Mouse (Mus musculus) right cerebral cortex, postnatal 4 days (tissue): ENCODE data around the gene Gemin8.

Experiments
- DNase-seq: peaks from one replicate; pipeline ENCODE4 v3.0.0-alpha.2; 2022

The Gemin8 gene

DNA sequence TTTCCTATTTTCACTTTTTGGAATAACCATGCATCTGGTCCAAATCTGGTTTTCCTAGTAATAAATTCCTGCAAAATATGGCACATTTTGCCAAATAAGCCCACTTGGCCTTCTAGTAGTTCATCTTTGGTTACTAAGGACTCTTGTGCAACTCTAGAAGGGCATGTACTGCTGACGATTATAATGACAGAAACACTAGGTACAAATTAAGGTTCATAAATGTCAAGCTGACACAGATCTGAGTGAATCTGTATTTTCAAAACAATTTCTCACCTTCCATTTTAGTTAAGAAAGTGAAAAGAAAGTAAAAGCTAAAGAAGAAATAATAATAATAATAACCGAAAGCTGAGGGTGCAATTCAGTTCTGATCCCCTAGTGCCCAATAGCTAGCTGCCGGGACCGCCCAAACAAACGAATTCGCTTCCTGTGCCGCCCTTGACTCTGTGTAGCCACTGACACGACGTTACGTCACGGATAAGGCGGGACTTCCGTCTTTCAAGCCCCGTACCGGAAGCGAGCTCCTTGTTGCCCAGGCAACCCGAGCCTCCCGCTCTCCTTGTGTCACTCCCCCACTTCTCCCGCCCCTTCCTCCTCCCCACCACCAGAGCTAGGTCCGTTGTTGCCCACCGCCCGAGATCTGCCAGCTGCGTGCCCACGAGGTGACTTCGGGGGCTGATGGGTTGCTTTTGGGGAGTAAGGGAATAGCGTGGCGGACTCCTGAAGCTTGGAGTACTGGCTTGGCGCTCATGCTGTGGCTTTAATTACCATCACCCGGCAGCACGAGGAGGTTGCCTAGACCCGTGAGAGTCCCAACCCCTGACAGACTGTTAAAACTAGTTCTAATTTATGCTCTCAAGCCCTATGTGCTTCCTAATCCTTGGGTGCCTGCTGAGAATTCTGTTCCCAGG lies at the start of gene Gemin8:
TSS of gene Gemin8 (plus strand) at position 563 of the 908 bp plus-strand sequence.
- peak; percentile 88 for DNase-seq

DNA sequence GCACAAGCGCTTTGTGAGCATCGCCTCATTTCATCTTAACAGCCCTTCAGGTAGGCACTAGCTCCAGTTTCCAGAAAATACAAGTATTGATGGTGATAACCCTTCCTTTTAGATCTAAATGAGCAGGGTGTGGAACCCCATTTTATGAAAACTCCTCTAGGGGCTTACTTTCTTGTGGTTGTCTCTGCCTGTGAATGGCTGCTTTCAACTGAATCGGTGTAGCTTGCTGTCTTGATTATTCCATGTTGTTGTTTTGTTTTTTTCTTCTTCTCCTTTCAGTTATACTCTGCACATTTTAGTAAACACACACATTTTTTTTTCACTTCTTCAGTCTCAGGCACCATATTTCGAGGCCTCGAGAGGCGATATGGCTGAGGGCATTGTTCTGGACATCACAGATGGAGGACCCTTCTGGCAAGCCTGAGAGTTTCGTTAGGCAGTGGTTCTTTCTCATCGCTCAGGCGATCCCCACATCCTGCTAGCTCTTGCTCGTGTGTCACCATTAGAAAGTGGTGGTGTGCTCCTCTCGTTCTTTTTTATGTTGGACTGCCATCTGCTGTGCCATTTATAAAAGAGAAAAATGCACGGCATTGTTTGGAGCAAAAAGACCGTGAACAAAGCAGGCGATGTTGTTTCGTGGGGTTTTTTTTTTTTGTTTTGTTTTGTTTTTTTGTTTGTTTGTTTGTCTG lies 23.0 kb upstream of the Gemin8 start:
- DNase-seq = peak; percentile 5

DNA sequence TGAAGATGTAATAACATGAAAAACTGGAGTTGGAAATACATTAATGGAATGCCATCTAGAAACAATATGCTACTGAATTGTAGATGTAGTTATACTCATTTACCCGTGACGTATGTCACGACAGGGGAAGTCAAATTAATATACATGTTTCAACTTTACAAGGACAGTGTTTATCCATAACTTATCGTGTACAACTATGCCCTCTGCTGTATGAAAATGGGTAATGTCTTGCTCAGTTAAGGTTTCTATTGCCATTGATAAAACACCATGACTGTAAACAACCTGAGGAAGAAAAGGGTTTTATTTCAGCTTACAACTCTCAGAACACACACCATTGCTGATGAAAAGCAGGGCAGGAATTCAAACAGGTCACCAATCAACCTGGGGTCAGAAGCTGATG lies 7.5 kb upstream of the Gemin8 start:
- DNase-seq = no peak

DNA sequence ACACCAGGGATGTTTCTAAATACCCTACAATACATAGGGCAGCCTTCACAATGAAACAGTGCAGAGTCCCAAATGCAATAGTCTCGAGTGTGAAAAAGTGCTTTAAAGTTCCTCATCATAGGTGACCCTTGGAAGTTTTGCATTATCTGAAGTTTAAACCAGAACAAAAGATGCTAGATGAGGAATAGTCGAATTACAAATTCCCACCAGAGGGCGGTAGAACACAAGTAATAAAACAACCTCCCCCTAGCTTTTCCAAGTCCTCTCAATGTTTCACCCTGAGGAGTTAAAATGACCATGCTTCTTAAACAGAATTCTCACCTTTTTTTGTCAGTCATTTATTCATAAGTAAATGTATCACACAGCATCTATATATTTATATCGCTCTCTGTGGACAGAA lies 2.9 kb upstream of the Gemin8 start:
- DNase-seq = no peak

DNA sequence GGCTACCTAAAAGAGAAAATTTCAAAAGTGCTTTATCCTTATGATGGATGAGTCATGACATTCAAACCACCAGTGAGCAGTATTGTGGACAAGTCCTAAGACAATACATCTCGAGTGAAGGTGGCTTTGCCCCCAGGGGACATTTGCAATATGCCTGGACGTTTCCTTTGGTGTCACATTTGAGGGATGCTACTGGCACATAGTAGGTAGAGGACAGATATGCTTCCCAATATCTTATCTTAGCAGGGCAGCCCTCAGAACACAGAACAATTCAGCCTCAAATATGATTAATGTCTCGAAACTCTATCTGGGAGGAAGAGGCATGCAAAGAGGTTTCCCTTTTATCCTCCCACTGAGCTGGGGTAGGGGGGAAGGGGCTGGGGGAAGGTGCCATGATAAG lies 2.3 kb upstream of the Gemin8 start:
- DNase-seq = no peak

DNA sequence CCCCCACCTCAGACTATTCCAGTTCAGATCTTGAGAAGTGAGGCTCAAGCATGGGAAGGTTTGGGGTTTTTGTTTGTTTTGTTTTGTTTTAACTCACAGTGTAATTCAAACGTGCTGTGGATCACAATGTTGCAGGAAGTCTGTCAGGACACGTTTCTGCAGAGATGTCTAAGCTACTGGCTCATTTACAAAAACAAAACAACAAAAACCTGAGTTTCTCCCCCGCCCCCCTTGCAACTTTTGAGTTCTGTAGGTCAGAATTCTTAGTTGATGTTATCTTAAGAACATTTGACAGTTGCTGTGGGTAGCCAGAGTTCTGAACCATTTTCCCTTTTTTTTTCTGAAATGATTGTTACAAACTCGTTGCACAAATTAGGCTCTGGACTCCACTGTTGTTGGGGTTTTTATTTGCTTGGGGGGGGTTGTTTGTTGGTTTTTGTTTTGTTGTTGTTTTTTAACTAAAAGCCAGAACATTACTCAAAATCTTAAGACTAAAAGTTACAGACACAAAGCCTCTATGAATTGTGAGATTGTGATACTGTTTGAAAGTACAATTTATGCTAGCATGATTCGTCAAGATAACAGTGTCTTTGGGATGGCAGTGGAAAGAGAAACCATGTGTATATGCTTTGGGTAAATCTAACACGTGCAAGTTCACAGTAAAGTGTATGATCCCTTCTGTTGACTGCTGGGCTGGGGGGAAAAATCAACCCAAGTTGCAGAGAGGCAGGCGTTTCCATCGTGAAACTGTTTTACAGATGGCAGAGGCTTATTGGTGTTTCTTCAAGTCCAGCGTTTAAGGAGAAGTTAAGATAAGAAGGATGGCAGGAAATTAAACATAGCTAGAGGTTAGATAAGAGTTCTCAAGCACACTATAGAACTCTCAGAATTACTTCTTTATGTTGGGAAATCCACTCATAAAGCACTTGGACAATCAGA lies 815 bp downstream of the Gemin8 start:
- DNase-seq = no peak

DNA sequence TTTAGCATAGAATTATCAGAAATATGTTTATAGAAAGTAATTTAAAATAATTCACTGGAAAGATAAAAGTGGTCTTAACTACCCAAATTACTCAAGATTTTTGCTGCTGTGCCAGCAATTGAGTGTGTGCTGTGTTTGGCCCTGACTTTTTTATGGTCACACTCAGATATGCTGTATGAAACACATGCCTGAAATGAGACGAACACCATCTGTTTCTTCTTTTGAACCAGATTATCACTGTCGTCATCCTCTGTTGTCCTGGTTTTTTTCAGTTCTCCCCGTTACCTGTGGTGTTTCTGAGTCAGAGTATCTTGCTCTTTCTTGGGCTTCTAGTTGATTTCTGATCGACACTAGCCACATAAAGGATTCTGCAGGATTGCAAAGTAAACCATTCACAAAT lies 1.8 kb downstream of the Gemin8 start:
- DNase-seq = no peak

DNA sequence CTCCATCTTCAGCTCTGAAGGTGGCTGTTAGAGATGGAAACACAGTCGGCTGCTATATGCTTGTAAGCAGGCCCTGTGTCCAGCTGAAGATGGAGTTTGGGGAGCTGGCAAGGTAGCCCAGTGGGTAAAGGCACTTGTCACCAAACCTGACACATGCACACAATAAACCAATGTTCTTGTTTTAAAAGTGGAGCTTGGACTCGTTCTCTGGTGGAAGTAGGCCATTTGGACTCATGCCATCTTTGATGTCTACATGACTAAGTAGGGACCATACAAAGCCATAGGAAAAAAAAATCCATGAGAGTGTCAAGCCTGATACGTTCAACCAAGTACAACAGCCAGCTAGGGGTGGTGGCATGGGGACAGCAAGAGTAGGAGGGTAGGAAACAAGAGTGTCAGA lies 2.4 kb downstream of the Gemin8 start:
- no peak for DNase-seq

DNA sequence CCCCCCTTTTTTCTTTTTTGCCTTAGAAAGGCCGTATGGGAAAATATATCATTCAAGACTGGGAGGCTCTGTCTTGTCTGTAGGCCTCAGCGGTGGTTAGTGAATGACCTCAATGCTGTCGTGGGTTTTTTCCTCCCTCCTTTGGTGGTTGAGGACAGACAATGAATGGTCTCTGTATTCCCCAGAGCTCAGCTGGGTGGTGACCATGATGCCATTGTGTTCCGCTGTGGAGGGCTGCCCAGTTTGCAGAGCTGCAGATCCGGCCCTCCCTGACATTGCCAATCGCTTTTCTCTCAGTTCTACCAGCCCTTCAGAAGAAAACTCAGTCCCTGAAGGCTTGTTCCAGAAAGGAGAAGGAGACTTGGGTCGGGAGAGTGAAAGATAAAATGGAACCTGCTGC lies 3.5 kb downstream of the Gemin8 start:
- DNase-seq = peak; percentile 37

DNA sequence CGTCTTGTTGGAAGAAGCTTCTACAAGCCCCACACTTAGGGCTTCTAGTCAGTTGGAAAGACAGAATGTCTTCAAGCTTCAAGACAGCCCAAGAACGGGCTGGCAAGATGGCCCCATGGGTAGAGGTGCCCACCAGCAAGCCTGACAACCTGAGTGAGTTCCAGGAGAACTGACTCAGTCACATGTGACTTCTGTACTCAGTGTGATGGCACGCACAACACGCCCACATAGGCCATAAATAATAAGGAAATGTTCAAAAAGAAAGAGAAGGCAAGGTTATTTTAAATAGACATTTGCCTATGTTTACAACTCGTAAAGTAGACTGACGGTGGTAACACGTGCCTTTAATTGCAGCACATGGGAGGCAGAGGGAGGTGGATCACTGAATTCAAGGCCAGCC lies 7.7 kb downstream of the Gemin8 start:
- DNase-seq = no peak

DNA sequence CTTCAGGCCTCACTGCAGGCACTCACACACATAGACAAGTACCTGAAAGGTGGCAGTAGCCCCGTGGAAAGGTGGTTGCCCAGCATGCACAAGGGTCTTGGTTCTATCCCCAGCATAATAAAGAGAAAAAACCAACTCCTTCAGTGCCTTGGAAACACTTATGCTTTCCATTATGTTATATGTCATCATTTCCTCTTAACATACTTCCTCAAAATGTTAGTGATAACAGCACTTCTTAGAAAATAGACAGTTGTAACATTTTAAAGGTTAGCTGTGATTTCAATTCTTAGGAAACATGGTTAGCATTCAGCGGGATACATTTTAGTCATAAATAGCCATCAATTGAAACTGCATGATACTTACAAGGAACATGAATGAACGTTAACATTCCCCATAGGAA lies 12.8 kb downstream of the Gemin8 start:
- no peak for DNase-seq

DNA sequence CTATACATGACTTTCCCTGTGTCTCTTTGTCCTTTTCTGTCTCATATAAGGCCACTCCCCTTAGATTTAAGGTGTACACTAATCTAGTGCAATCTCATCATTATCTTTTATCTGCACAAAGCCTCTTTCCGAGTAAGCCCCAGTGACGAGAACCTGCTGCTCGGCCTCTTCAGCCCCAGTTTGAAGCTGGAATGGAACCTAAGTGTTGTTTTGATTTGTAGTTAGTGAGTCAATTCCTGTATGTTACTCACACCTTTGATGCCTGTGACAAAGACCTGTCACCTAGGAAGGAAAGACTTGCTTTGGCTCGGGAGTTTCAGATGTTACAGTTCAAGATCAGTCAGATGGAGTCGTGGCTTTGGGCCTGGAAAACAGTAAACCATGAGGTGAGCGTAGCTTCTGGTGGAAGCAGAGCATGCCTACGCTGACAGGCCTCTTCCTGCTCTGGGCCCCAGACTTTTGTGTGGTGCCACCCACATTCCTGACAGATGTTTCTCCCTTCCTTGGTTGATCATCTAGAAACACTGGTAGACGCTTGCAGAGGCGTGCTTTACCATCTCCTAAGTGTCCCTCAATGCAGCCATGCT lies 15.2 kb downstream of the Gemin8 start:
- no peak for DNase-seq

DNA sequence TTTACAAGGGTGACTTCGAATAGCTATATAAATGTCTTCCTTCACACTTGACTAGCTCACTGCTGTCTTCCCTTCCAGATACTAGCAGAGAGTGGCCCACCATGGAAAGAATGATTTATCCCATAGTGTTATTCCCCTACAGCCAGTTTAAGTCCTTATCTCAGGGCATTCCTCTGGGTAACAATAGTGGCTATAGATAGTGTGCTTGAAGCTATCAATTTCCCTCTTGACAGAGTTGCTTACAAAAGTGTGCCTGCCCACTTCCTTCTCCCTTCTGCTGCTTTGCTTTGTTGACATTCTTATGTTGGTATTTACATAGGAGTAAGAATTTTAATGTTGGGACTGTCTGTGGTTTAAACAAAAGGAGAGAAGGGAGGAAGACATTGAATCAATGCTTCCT lies 17.5 kb downstream of the Gemin8 start:
- DNase-seq = no peak

DNA sequence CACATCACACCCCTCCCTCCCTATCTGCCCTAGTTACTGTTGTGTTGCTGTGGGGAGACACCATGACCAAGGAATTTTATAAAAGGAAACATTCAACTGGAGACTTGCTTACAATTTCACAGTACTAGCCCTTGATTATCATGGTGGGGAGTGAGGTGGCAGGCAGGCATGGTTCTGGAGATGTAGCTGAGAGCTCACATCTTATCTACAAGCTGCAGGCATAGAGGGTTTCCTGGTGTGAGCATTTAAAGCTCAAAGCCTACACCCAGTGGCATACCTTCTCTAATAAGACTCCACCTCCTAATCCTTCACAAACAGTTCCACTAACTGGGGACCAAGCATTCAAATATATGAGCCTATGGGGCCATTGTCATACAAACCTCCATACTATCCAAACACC lies 26.1 kb downstream of the Gemin8 start:
- no peak for DNase-seq

DNA sequence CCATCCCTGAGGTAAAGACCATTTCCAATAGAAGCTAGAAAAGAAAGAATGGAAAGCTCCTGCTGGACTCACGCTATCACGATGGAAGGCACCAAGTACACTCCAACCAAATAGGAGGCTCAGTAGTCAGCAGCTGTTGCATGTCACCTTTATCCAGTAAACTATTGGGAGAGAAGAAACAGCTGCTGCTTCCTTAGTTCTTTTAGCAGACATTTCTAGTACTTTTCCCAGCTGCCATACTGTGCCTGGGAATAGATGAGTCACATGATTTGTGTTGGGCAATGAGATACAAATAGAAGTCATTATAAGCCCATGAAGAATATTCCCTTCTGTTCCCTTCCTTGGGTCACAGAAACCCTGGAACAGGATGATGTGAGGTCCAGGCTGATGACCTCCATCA lies 28.0 kb downstream of the Gemin8 start:
- no peak for DNase-seq

DNA sequence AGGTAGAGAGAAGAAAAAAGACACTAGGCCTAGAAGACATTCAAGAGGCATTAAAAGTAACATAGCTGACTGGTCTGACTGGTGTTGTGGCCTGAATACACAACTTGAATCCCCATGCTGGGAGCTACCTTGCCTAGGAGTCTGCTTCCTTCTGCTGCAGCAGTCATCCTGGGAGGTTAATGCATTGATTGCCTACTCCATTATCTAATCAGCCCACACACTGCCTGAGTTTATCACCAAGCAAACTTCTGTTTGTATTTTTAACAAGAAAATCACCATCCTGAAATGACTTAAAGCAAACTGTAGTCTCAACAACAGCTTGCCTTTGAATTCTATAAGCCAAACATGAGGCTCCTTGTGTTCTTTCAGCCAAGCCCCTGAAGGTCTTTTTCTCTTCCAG lies 29.6 kb downstream of the Gemin8 start:
- DNase-seq = no peak

DNA sequence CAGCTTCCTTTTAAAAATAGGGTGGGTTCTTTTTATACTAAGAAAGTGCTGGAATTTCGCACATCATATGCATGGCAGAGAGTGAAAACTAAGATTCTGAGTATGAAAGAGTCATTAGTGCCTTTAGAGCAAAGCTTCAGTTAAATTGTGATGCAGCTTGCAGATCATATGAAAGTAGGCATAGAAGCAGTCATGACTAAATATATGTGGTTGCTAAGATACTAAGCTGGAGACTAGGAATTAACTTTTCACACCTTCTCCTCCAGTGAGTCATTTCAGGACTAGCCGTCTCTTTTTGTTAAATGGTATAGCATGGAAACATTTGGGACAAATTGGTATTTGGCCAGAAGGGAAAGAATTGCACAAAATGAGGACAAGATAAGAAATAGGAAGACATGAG lies 44.3 kb downstream of the Gemin8 start:
- DNase-seq = no peak

DNA sequence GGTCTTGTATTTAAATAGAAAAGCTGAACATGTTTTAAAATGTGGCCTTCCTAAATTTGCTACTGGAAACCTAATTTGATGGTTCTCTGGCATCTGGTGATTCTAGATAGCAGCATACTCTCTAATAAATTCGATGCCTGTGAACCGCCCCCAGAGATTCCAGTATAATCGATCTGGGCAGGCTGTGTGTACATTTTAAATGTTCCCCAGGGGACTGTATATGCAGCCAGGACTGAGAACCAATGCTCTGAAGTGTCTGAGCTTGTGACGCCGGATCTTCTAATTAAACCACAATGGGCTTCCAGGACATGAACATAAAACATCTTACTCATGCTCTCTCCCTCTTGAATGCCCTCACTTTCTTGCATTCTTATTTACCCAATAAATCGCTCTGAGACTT lies 46.0 kb downstream of the Gemin8 start:
- no peak for DNase-seq

DNA sequence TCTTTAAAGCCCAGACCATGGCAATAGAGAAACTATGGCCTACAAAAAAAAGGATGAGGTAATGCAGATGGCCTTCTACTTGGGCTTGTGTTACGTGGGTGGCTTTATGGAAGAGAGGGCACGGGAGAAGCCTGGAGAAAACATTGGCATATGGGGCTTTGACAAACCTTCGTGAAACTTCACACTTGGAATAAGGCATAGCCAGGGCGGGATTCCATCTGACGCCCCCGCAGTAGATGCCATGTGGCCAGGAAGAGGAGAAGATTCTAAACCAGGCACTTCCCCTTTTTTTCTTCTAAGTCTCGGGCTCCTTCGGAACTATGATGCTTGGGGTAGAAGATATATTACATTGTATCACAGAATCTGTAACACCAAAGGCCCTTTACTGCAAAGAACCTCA lies 46.5 kb downstream of the Gemin8 start:
- peak; percentile 16 for DNase-seq

DNA sequence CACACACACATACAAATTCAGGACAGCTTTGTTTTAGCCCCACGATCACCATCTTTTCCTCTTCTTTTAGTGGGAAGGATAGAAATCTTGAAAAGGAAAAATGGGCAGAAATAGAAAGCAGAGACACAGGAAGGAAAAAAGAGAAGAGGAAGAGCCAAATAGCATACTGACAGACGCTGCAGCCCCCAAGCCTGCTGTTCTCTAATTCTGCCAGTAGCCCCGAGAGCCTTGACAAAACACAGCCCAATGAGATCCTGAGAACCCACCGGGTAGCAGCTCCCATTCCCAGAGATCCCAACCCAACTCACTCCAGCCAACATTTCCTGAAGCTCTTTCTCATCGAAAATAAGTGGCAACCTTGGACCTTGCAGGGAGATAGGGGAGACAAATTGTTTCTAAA lies 49.1 kb downstream of the Gemin8 start:
- no peak for DNase-seq

DNA sequence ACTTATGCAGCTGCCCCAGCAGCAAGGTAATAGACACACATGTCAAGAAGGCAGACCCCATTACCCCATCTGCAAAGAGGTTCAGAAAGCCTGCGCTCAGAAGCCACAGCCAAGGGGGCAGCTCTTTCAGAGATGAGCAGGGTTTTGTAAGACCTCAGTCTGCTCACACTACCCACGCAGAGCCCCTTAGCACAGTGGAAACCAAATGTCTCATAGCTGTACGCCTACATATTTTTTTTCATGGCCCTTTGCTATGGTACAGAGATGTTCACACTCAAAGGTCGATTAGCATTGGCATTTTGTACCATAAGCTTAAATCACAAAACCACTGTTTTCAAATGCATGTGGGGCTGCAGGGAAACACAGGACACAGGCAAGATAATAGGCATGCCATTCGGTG lies 56.6 kb downstream of the Gemin8 start:
- no peak for DNase-seq

DNA sequence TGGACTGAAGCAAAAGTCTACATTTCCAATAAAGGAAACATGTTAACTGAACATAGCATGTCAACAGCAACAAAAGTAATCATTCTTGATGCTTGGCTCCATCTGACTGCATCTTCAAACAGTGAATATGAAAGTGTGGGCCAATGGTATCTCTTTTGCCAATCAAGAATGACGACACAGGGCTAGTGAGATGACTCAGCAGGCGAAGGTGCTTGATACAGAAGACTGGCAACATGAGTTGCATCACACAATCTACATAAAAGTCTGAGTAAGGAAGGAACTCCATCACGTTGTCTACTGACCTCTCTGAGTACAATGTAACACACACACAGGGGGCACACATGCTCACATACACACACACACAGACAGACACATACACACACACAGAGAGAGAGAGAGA lies 59.5 kb downstream of the Gemin8 start:
- no peak for DNase-seq
